Mouse (Mus musculus) forebrain, embryonic 10.5 days (tissue): ENCODE results near the gene Shmt2. TPM values are rescaled to one million over a fixed set of nuclear protein-coding genes. Genes with fewer than 3 reads are reported as not detected.

Experiments used
- DNase-seq: peaks from one replicate; pipeline ENCODE4 v3.0.0-alpha.2; 2017; ENCODE audit warnings: low spot score; ENCODE audit errors: extremely low spot score
- H3K27ac ChIP-seq: fragments of 300-500 bp; sonication (generic); 2 replicates; pipeline ENCODE4 v1.5.1; 2016; ENCODE audit warnings: mild to moderate bottlenecking
- H3K27me3 ChIP-seq: fragments of 300-500 bp; sonication (generic); 2 replicates; pipeline ENCODE4 v1.6.1; 2016; ENCODE audit warnings: mild to moderate bottlenecking; ENCODE audit not compliant: poor library complexity, severe bottlenecking
- H3K36me3 ChIP-seq: fragments of 300-500 bp; sonication (generic); replicated peaks from 2 replicates; pipeline ENCODE4 v1.6.1; 2016; ENCODE audit warnings: mild to moderate bottlenecking, moderate library complexity
- H3K4me1 ChIP-seq: fragments of 300-500 bp; sonication (generic); 2 replicates; pipeline ENCODE4 v1.6.1; 2016
- H3K4me3 ChIP-seq: fragments of 300-500 bp; sonication (generic); 2 replicates; pipeline ENCODE4 v1.5.1; 2016; ENCODE audit warnings: mild to moderate bottlenecking, moderate library complexity
- H3K9me3 ChIP-seq: fragments of 300-500 bp; sonication (generic); 2 replicates; pipeline ENCODE4 v1.6.1; 2016; ENCODE audit warnings: mild to moderate bottlenecking, moderate library complexity
- WGBS: fragments of 180-500 bp; shearing (Covaris S2); methylation state at CpG from one replicate; pipeline ENCODE4 v1.1.7; 2016; 5-methylcytosine and 5-hydroxymethylcytosine counted together
- polyA plus RNA-seq: library from polyadenylated mRNA; unstranded; fragments of >200 nt; fragmentation: Nextera tagmentation; extraction: Ambion mirVana; gene quantifications from 2 replicates; pipeline ENCODE4 v1.2.1, GENCODE M21; 2016

The Shmt2 gene
- polyA plus RNA-seq, 1 experiment from 2014 or later: 129 TPM

- H3K4me1 ChIP-seq: no peaks in the 10 kb centered on the region
- WGBS: 74% methylated on average over 13 of the region's 13 CpGs
- DNase-seq: no peak
- H3K27me3 ChIP-seq: peaks cover 10% of the 10 kb centered on the region
- H3K4me3 ChIP-seq: no peak within 1 kb of the TSS
- H3K9me3 ChIP-seq: no peaks in the 10 kb centered on the region
- H3K27ac ChIP-seq: no peak within 1 kb of the TSS
- H3K36me3 ChIP-seq: peaks cover 42% of the 10 kb centered on the region
Measured at GRCm38 (mm10) chr10:127500894-127501893, 21.1 kb downstream of the Shmt2 start, which contains the start of gene Stac3. TSS of gene Stac3 (plus strand) at chr10:127501686.

GRCm38 (mm10) chr10:127500042-127500441, 22.2 kb downstream of the Shmt2 start:
- 0 out of 2 replicates have a peak, but pooled peaks cover 2% of the 10 kb centered on the region for H3K9me3 ChIP-seq
- H3K4me3 ChIP-seq: no peak overlapping the region
- 92% methylated on average over 4 of the region's 4 CpGs for WGBS
- no peaks in the 10 kb centered on the region for H3K27me3 ChIP-seq
- H3K4me1 ChIP-seq: no peaks in the 10 kb centered on the region
- no peak for DNase-seq
- peaks cover 54% of the 10 kb centered on the region for H3K36me3 ChIP-seq
- no peak overlapping the region for H3K27ac ChIP-seq

- 89% methylated on average over 5 of the region's 5 CpGs for WGBS
- Histone ChIP-seq H3K36me3 (peaks cover 59% of the 10 kb centered on the region), H3K4me1 (no peaks in the 10 kb centered on the region), H3K4me3 (no peak overlapping the region), H3K9me3 (0 out of 2 replicates have a peak, but pooled peaks cover 4% of the 10 kb centered on the region), H3K27ac (no peak overlapping the region), H3K27me3 (no peaks in the 10 kb centered on the region)
- no peak for DNase-seq
Measured at GRCm38 (mm10) chr10:127499516-127499915, 22.7 kb downstream of the Shmt2 start.

- DNase-seq: no peak
- no peaks in the 10 kb centered on the region for H3K27me3 ChIP-seq
- H3K4me1 ChIP-seq: peaks cover 3% of the 10 kb centered on the region; the same call in 1 of the 2 replicates
- 0 out of 2 replicates have a peak, but pooled peaks cover 4% of the 10 kb centered on the region for H3K9me3 ChIP-seq
- H3K4me3 ChIP-seq: no peak overlapping the region
- H3K36me3 ChIP-seq: peaks cover 92% of the 10 kb centered on the region
- WGBS: 94% methylated on average over 3 of the region's 3 CpGs
- H3K27ac ChIP-seq: no peak overlapping the region
Measured at GRCm38 (mm10) chr10:127496156-127496555, 26.1 kb downstream of the Shmt2 start.

- WGBS: 88% methylated on average over 3 of the region's 3 CpGs
- peaks cover 98% of the 10 kb centered on the region for H3K36me3 ChIP-seq
Measured at GRCm38 (mm10) chr10:127492118-127492517, 30.1 kb downstream of the Shmt2 start.

GRCm38 (mm10) chr10:127491128-127491512, 31.1 kb downstream of the Shmt2 start:
- 0 out of 2 replicates have a peak, but pooled peaks cover 4% of the 10 kb centered on the region for H3K9me3 ChIP-seq
- H3K27me3 ChIP-seq: no peaks in the 10 kb centered on the region
- no peak overlapping the region for H3K4me3 ChIP-seq
- H3K27ac ChIP-seq: no peak overlapping the region
- H3K36me3 ChIP-seq: peaks cover 90% of the 10 kb centered on the region
- WGBS: 75% methylated on average over 8 of the region's 8 CpGs
- peaks cover 3% of the 10 kb centered on the region; the same call in 1 of the 2 replicates for H3K4me1 ChIP-seq
- no peak for DNase-seq

More at GRCm38 (mm10) chr10:127492118-127492517, 30.1 kb downstream of the Shmt2 start:
- H3K27ac ChIP-seq: no peak overlapping the region
- 0 out of 2 replicates have a peak, but pooled peaks cover 4% of the 10 kb centered on the region for H3K9me3 ChIP-seq
- no peak for DNase-seq
- H3K4me3 ChIP-seq: no peak overlapping the region
- no peaks in the 10 kb centered on the region for H3K27me3 ChIP-seq
- H3K4me1 ChIP-seq: peaks cover 3% of the 10 kb centered on the region; the same call in 1 of the 2 replicates

GRCm38 (mm10) chr10:127490160-127491127, 31.8 kb downstream of the Shmt2 start:
- WGBS: 85% methylated on average over 18 of the region's 18 CpGs
- no peaks in the 10 kb centered on the region for H3K27me3 ChIP-seq
- DNase-seq: no peak

GRCm38 (mm10) chr10:127488856-127489255, 33.4 kb downstream of the Shmt2 start:
- H3K27me3 ChIP-seq: no peaks in the 10 kb centered on the region
- no peak for DNase-seq
- peaks cover 3% of the 10 kb centered on the region; the same call in 1 of the 2 replicates for H3K4me1 ChIP-seq
- 94% methylated on average over 7 of the region's 7 CpGs for WGBS
- H3K9me3 ChIP-seq: no peaks in the 10 kb centered on the region
- peaks cover 87% of the 10 kb centered on the region for H3K36me3 ChIP-seq
- no peak overlapping the region for H3K4me3 ChIP-seq
- no peak overlapping the region for H3K27ac ChIP-seq

More at GRCm38 (mm10) chr10:127490160-127491127, 31.8 kb downstream of the Shmt2 start:
- Histone ChIP-seq H3K27ac (no peak overlapping the region), H3K9me3 (0 out of 2 replicates have a peak, but pooled peaks cover 4% of the 10 kb centered on the region), H3K4me3 (no peak overlapping the region), H3K4me1 (peaks cover 3% of the 10 kb centered on the region; the same call in 1 of the 2 replicates), H3K36me3 (peaks cover 87% of the 10 kb centered on the region)

GRCm38 (mm10) chr10:127485235-127485634, 37.0 kb downstream of the Shmt2 start:
- peaks cover 72% of the 10 kb centered on the region for H3K36me3 ChIP-seq
- 93% methylated on average over 10 of the region's 10 CpGs for WGBS
- H3K4me1 ChIP-seq: no peaks in the 10 kb centered on the region
- no peaks in the 10 kb centered on the region for H3K27me3 ChIP-seq
- H3K9me3 ChIP-seq: no peaks in the 10 kb centered on the region
- H3K27ac ChIP-seq: no peak overlapping the region
- H3K4me3 ChIP-seq: no peak overlapping the region
- DNase-seq: no peak

- no peak overlapping the region for H3K4me3 ChIP-seq
- H3K9me3 ChIP-seq: no peaks in the 10 kb centered on the region
- 88% methylated on average over 19 of the region's 19 CpGs for WGBS
- H3K27me3 ChIP-seq: no peaks in the 10 kb centered on the region
- H3K27ac ChIP-seq: no peak overlapping the region
- H3K4me1 ChIP-seq: no peaks in the 10 kb centered on the region
- no peak for DNase-seq
- peaks cover 59% of the 10 kb centered on the region for H3K36me3 ChIP-seq
Measured at GRCm38 (mm10) chr10:127480833-127481813, 41.1 kb downstream of the Shmt2 start.

- 93% methylated on average over 4 of the region's 4 CpGs for WGBS
- H3K4me1 ChIP-seq: no peaks in the 10 kb centered on the region
- H3K27me3 ChIP-seq: no peaks in the 10 kb centered on the region
- H3K36me3 ChIP-seq: peaks cover 58% of the 10 kb centered on the region
- no peak for DNase-seq
- H3K4me3 ChIP-seq: no peak overlapping the region
- no peaks in the 10 kb centered on the region for H3K9me3 ChIP-seq
- no peak overlapping the region for H3K27ac ChIP-seq
Measured at GRCm38 (mm10) chr10:127479131-127479530, 43.1 kb downstream of the Shmt2 start.
